Mouse (Mus musculus) right cerebral cortex, postnatal 25 days (tissue): ENCODE data around the gene Taar8c.
"Not testable (repeated sequence)": the region's sequence is repeated elsewhere in the genome, so short reads cannot be mapped to it uniquely, and the experiment has no call there.

Experiments used
- DNase-seq: peaks from one replicate; pipeline ENCODE4 v3.0.0; 2022

Gene Taar8c

GRCm38 (mm10) chr10:24101812-24102211 is at the start of gene Taar8c:
TSS of gene Taar8c (minus strand) at chr10:24101912.
- not testable (repeated sequence) for DNase-seq

- DNase-seq, result no peak
These were observed 48.4 kb upstream of the Taar8c start for GRCm38 (mm10) chr10:24150086-24150485.

- DNase-seq, result peak; percentile 93
These were observed 47.5 kb upstream of the Taar8c start, which contains the start of gene Stx7 for GRCm38 (mm10) chr10:24149135-24149781. TSS of gene Stx7 (plus strand) at chr10:24149302.

- no peak for DNase-seq
These were observed 41.0 kb upstream of the Taar8c start for GRCm38 (mm10) chr10:24142735-24143134.

GRCm38 (mm10) chr10:24138623-24139261 is 37.0 kb upstream of the Taar8c start:
- no peak for DNase-seq

GRCm38 (mm10) chr10:24134071-24134645 is 32.4 kb upstream of the Taar8c start:
- no peak for DNase-seq

GRCm38 (mm10) chr10:24133132-24133531 is 31.4 kb upstream of the Taar8c start:
- DNase-seq, result no peak

- DNase-seq, result no peak
These were observed 30.6 kb upstream of the Taar8c start for GRCm38 (mm10) chr10:24132273-24132672.

- DNase-seq, result no peak
These were observed 29.9 kb upstream of the Taar8c start for GRCm38 (mm10) chr10:24131451-24132262.

- DNase-seq, result no peak
These were observed 9.5 kb upstream of the Taar8c start for GRCm38 (mm10) chr10:24111116-24111778.

GRCm38 (mm10) chr10:24109434-24109833 is 7.7 kb upstream of the Taar8c start, which contains the start of gene Taar9:
TSS of gene Taar9 (minus strand) at chr10:24109534.
- DNase-seq, result not testable (repeated sequence)

GRCm38 (mm10) chr10:24108236-24108635 is 6.5 kb upstream of the Taar8c start:
- no peak for DNase-seq

GRCm38 (mm10) chr10:24107747-24108146 is 6.0 kb upstream of the Taar8c start:
- DNase-seq, result no peak

GRCm38 (mm10) chr10:24103299-24103698 is 1.6 kb upstream of the Taar8c start:
- DNase-seq, result not testable (repeated sequence)

GRCm38 (mm10) chr10:24097010-24097409 is 4.7 kb downstream of the Taar8c start:
- not testable (repeated sequence) for DNase-seq

- no peak for DNase-seq
These were observed 9.5 kb downstream of the Taar8c start, which contains the start of gene Taar8b for GRCm38 (mm10) chr10:24092194-24092593. TSS of gene Taar8b (minus strand) at chr10:24092294.

- no peak for DNase-seq
These were observed 14.5 kb downstream of the Taar8c start for GRCm38 (mm10) chr10:24087168-24087567.

- DNase-seq, result no peak
These were observed 15.2 kb downstream of the Taar8c start for GRCm38 (mm10) chr10:24086555-24086954.

- no peak for DNase-seq
These were observed 15.8 kb downstream of the Taar8c start for GRCm38 (mm10) chr10:24085936-24086335.

- peak; percentile 21 for DNase-seq
These were observed 21.5 kb downstream of the Taar8c start for GRCm38 (mm10) chr10:24080166-24080565.

- DNase-seq, result not testable (repeated sequence)
These were observed 25.5 kb downstream of the Taar8c start, which contains the start of gene Taar8a for GRCm38 (mm10) chr10:24076200-24076599. TSS of gene Taar8a (plus strand) at chr10:24076500.

- not testable (repeated sequence) for DNase-seq
These were observed 27.0 kb downstream of the Taar8c start for GRCm38 (mm10) chr10:24074751-24075150.
